Mouse (Mus musculus): ENCODE measurements around the gene Morc3. TPM values are rescaled to one million over a fixed set of nuclear protein-coding genes. Genes with fewer than 3 reads are reported as not detected.

Morc3 gene
- polyA plus RNA-seq, 1 experiment from 2014 or later: 33.5 TPM

- no peaks in the 10 kb centered on the region for H3K36me3 ChIP-seq
- no peaks in the 10 kb centered on the region for H3K9me3 ChIP-seq
- no peak for ATAC-seq (ENCODE audit: low FRiP score, low read depth)
- peak overlapping the region; percentile 52 for H3K4me2 ChIP-seq (replicated peaks)
- peaks cover 6% of the 10 kb centered on the region for H3K4me1 ChIP-seq
- no peak overlapping the region for H3K4me3 ChIP-seq
- no peaks in the 10 kb centered on the region for H3K27me3 ChIP-seq (replicated peaks)
- no peak overlapping the region for H3K27ac ChIP-seq
- no peak overlapping the region for H3K9ac ChIP-seq
- 62% methylated on average over 8 of the region's 8 CpGs for WGBS
Observed at GRCm38 (mm10) chr16:93918679-93919060, 86.7 kb downstream of the Morc3 start.

- WGBS: 59% methylated on average over 20 of the region's 20 CpGs
Observed at GRCm38 (mm10) chr16:93919189-93919588, 87.3 kb downstream of the Morc3 start.

GRCm38 (mm10) chr16:93920673-93921072 lies 88.8 kb downstream of the Morc3 start:
- H3K4me2 ChIP-seq (replicated peaks): no peak overlapping the region
- no peaks in the 10 kb centered on the region for H3K27me3 ChIP-seq (replicated peaks)
- H3K27ac ChIP-seq: no peak overlapping the region
- no peaks in the 10 kb centered on the region for H3K9me3 ChIP-seq
- H3K4me1 ChIP-seq: peaks cover 6% of the 10 kb centered on the region
- no peak overlapping the region for H3K9ac ChIP-seq
- H3K36me3 ChIP-seq: no peaks in the 10 kb centered on the region
- ATAC-seq (ENCODE audit: low FRiP score, low read depth): no peak
- no peak overlapping the region for H3K4me3 ChIP-seq
- WGBS: 77% methylated on average over 4 of the region's 4 CpGs

More at GRCm38 (mm10) chr16:93919189-93919588, 87.3 kb downstream of the Morc3 start:
- ATAC-seq (ENCODE audit: low FRiP score, low read depth): 0 out of 2 replicates have a peak, but pooled peaks have one; percentile 13
- Histone ChIP-seq H3K4me2 (replicated peaks) (0 out of 2 replicates have a peak overlapping the region, but pooled peaks have one; percentile 12), H3K4me3 (no peak overlapping the region), H3K27ac (no peak overlapping the region), H3K36me3 (no peaks in the 10 kb centered on the region), H3K9ac (no peak overlapping the region), H3K9me3 (no peaks in the 10 kb centered on the region), H3K27me3 (replicated peaks) (no peaks in the 10 kb centered on the region), H3K4me1 (peaks cover 6% of the 10 kb centered on the region)

- 76% methylated on average over 5 of the region's 5 CpGs for WGBS
- H3K27me3 ChIP-seq (replicated peaks): no peaks in the 10 kb centered on the region
- H3K36me3 ChIP-seq: no peaks in the 10 kb centered on the region
- ATAC-seq (ENCODE audit: low FRiP score, low read depth): no peak
- peaks cover 6% of the 10 kb centered on the region for H3K4me1 ChIP-seq
- H3K9ac ChIP-seq: no peak overlapping the region
- no peak overlapping the region for H3K27ac ChIP-seq
- H3K4me3 ChIP-seq: no peak overlapping the region
- H3K4me2 ChIP-seq (replicated peaks): no peak overlapping the region
- H3K9me3 ChIP-seq: no peaks in the 10 kb centered on the region
Observed at GRCm38 (mm10) chr16:93922835-93923389, 91.0 kb downstream of the Morc3 start.

GRCm38 (mm10) chr16:93923788-93924187 lies 91.9 kb downstream of the Morc3 start:
- Histone ChIP-seq H3K4me2 (replicated peaks) (no peak overlapping the region), H3K4me1 (peaks cover 2% of the 10 kb centered on the region), H3K27me3 (replicated peaks) (no peaks in the 10 kb centered on the region), H3K27ac (no peak overlapping the region), H3K4me3 (no peak overlapping the region), H3K36me3 (no peaks in the 10 kb centered on the region), H3K9ac (no peak overlapping the region), H3K9me3 (no peaks in the 10 kb centered on the region)
- 77% methylated on average over 7 of the region's 7 CpGs for WGBS
- no peak for ATAC-seq (ENCODE audit: low FRiP score, low read depth)

Other genes with a start within 250 kb of the Morc3 start
- 14.3 and 14.4 TPM in 2 replicates for gene Setd4, start 228.1 kb upstream of the Morc3 start, polyA plus RNA-seq (2016; fragmentation: Nextera tagmentation; extraction: Ambion mirVana)
- 125 and 126 TPM in 2 replicates for gene Cbr1, start 226.3 kb upstream of the Morc3 start, polyA plus RNA-seq (2016; fragmentation: Nextera tagmentation; extraction: Ambion mirVana)
- not detected in 2 replicates for gene Gm5678, start 204.0 kb upstream of the Morc3 start, polyA plus RNA-seq (2016; fragmentation: Nextera tagmentation; extraction: Ambion mirVana)
- gene Cbr3, start 148.9 kb upstream of the Morc3 start, polyA plus RNA-seq (2016; fragmentation: Nextera tagmentation; extraction: Ambion mirVana): 0.79 and 1.1 TPM in 2 replicates
- gene Dop1b, start 120.2 kb upstream of the Morc3 start, polyA plus RNA-seq (2016; fragmentation: Nextera tagmentation; extraction: Ambion mirVana): 22.5 and 27.1 TPM in 2 replicates
- gene Chaf1b, start 51.8 kb downstream of the Morc3 start, polyA plus RNA-seq (2016; fragmentation: Nextera tagmentation; extraction: Ambion mirVana): 49.5 and 49.7 TPM in 2 replicates
- 0.37 and 0.56 TPM in 2 replicates for gene Cldn14, start 176.7 kb downstream of the Morc3 start, polyA plus RNA-seq (2016; fragmentation: Nextera tagmentation; extraction: Ambion mirVana)